Mouse (Mus musculus) lung, postnatal 14 days (tissue): ENCODE data around the gene Prm2.
A peak's percentile ranks its signal among the peaks of the same experiment; 100 is the strongest.

Experiments
- DNase-seq: peaks from one replicate; pipeline ENCODE4 v3.0.0; 2021

The Prm2 gene

GRCm38 (mm10) chr16:10796034-10796433 lies at the start of gene Prm2:
Gene Prm2 (minus strand): TSS chr16:10796134.
- DNase-seq = no peak

- DNase-seq = no peak
Measured at GRCm38 (mm10) chr16:10844319-10844670, 48.4 kb upstream of the Prm2 start.

GRCm38 (mm10) chr16:10843486-10844318 lies 47.8 kb upstream of the Prm2 start:
- DNase-seq = peak; percentile 55

GRCm38 (mm10) chr16:10842282-10842855 lies 46.4 kb upstream of the Prm2 start:
- DNase-seq = no peak

GRCm38 (mm10) chr16:10840018-10840417 lies 44.1 kb upstream of the Prm2 start:
- no peak for DNase-seq

DNA sequence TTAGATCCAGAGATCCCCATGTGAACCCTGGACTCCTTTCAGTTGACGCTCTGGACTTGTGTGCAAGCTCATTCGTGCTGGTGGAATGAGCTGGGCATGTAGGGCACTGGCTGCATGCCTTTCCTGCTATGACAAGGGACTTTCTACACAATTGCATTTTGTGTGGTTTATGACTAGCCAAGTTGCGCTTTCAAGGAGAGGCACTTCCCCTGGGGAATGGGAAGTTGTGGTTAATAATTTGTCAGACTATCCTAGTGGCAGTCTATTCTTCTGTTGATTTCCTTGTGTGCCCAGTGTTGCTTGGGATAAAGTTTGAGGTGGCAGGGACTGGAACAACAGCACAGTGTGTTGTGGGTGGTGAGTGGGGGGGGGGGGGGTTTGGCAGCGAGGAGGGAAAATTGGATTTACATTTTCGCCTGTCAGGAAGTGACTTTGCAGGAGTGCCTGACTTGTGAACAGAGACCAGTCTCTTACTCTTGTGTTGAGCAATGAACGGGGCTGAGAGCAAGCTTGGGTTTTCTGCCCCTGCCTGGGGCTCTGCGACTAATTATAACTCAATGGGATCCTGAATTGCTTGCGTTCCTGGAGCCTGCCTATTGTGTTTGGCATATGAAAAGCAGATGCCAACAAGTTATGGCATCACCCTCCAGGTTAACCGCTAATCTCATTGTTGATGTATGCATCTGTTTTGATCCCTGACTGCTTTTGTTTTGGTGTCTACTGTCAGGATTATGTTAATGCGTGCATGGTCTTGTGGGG lies 42.7 kb upstream of the Prm2 start:
- no peak for DNase-seq

DNA sequence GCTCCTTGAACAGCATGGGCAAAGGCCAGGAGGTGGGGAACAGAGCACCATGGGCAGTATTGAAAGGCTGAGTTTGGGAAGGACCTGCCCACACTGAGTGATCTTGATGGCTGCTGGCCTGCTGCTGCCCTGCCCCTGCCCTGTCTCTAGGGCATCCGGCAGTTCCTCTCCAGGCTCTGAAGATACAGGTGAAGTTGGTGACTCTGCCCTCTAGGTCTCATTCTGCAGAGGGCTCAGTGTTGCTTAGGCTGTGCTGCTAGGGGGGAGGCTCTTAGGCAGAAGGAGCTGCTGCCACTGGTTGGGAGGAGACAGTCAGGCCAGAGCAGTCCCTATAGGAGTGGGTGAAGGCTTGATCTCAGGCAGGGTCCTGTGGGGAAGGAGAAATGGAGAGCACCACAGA lies 42.0 kb upstream of the Prm2 start:
- no peak for DNase-seq

DNA sequence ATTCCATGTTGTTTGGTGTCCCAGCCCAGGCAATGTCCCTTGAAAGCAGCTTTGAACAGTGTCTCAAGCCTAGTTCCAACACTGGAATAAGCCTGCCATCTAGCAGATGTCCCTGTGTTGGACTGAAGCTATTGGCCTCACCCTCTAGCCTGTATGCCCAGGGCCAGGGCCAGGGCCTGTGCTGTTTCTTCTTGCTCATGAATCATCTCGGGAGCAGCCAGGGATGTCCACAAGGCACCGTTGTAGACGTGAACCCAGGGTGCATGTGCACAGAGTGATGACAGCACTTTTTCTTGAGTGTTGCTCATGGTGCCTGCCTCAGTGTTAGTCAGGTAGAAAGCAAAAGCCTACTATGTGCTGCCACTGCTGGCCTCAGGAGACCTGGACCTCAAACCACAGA lies 41.3 kb upstream of the Prm2 start:
- no peak for DNase-seq

DNA sequence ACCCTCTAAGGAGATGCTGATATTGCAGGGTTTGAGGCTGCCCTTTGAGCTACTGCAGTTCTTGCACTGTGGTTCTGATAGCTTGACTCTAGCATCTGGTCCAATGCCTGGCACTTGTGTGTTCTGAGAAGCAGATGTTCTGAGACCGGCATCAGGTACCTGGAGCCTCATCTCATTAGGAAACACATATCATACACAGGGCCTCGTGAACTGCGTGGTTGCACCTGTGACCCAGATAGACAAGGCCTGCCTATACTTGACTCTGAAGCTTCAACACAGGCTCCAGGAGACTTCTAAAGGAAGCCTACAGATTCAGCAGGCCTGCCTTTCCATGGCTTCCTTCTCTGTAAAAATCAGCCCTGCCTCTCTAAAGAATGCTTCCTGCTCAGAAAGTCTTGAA lies 40.5 kb upstream of the Prm2 start:
- DNase-seq = no peak

- peak; percentile 86 for DNase-seq
Measured at GRCm38 (mm10) chr16:10834911-10835587, 39.1 kb upstream of the Prm2 start, which contains the start of gene Rmi2. Gene Rmi2 (plus strand): TSS chr16:10835059.

DNA sequence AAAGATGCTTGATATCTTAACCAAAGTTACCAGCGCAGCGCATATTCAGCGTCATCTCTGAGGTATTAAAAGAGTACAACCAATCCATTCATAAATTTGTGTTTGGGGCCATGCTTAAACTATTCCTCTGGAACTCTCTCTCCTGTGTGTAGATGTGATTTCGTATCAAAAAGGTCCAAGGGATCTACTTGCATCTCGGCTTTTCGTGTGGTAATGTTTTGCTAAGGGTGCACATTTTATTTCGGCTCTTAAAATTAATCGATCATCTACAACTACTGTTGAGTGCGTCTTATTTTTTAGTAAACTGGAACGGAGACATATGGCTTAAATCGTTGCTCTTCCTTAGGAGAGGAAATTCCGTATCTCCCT lies 38.6 kb upstream of the Prm2 start:
- no peak for DNase-seq

DNA sequence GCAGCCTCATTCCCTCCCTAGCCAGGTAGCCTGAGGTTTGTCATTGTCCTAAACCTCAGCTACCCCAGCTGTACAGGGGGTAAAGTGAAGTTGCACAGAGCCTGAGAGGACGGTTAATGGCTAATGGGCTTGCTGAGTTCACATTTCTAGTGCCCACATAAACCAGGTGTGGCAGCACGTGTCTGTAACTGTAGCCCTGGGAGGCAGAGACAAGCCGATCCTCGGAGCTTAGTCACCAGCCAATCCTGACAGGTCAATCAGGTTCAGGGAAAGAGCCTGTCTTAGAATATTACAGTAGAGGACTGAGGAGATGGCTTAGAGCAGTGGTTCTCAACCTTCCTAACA lies 32.5 kb upstream of the Prm2 start:
- DNase-seq = no peak

- no peak for DNase-seq
Measured at GRCm38 (mm10) chr16:10827766-10828460, 32.0 kb upstream of the Prm2 start.

GRCm38 (mm10) chr16:10827269-10827668 lies 31.3 kb upstream of the Prm2 start:
- no peak for DNase-seq

DNA sequence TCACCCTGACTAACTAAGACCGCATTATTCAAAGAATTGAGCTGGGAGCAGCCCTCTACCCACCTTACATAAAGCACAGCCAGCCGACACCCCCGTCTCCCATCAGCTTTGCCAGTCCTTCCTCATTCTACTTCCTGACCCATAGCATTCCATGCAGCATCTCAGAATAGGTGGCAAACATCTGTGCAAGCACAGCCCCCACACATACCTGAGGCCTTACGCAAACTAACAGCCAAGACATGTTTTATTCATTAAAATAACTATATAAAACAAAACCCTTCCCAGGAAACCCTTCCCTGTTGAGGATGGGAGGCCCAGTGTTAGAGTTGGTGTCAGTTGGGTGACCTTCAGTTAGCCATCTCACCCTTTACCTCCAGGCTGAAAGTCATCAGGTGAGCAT lies 29.9 kb upstream of the Prm2 start:
- DNase-seq = no peak

- no peak for DNase-seq
Measured at GRCm38 (mm10) chr16:10824536-10824935, 28.6 kb upstream of the Prm2 start.

DNA sequence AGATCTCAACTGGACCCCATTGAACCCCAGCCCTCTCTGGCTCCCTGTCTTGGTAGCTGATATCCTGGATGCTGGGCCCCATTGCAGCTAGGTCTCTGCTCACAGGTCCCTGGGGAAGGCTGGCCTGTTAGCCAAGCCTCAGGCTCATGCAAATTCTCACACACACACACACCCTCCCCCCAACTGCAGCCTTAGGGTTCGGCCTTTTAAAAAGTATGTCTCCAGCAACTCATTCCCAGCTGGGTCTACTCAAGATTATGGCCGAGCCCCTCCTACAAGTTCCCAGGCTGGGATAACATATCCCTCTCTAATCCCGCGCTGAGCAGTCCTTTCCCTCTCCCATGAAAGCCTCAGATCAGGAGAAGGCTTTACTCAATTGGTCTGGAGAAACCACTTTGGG lies 25.5 kb upstream of the Prm2 start:
- DNase-seq = no peak

GRCm38 (mm10) chr16:10819966-10820365 lies 24.0 kb upstream of the Prm2 start:
- no peak for DNase-seq

- DNase-seq = no peak
Measured at GRCm38 (mm10) chr16:10818579-10819135, 22.7 kb upstream of the Prm2 start.

DNA sequence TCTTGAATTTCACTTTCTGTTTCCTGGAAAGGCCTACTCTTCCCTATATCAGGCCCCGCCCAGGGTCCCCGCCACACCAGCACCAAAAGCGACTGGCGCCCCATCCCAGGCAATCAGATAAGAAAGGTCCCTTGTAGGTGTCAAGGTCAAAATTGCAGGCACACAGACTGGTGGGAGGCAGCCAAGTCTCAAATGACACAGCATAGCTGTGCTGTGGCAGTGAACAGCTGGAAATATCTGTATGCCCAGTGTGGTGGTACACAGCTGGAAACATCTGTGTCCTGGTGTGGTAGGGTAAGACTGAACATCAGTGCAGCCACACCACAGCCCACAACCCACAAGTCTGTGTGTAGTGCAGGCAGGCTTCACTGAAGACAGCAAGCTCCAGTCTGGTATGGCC lies 18.9 kb upstream of the Prm2 start:
- DNase-seq = peak; percentile 23

DNA sequence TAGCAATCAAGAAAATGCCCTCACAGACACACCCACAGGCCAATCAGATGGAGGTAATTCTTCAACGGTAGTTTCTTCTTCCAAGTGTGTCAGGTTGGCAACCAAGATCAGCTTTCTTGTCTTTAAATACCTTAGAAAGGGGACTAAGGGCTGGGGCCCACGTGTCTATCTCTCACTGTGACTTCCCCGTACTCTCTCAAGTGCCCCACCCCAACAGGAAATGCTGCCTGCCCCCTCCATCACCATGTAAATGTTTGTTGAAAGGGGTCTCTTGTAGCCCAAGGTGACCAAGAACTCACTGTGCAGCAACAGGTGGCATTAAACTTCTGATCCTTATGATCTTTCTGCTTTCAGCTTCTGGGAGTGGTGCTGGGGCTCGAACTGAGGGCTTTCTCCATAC lies 17.8 kb upstream of the Prm2 start:
- no peak for DNase-seq

DNA sequence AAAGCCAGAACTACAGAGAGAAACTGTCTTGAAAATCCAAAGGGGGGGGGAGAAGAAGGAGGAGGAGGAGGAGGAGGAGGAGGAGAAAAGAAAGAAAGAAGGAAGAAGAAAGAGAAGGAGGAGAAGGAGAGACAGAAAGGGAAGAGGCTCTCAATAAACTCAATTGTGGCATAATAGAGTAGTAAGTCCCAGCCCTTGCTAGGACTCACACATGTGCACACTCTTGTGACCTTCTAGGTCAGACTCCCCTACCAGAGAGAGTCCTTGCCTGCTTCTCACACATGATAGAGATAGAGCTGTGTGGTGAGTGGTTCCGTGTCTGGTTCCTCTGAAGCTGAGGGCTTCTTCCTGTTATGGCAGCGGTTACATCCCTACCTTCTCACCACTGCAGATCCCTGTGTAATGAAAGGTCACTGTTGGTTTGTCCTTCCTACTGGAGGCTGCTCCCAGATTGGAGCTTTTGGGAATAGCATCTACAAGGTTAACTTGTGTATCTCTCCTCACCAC lies 17.0 kb upstream of the Prm2 start, which contains the start of gene Gm11172:
Gene Gm11172, plus strand, starts transcription at position 51 of the 507 bp plus-strand sequence.
- no peak for DNase-seq
